Mouse (Mus musculus) neural tube, embryonic 11.5 days (tissue): ENCODE measurements around the gene Mical2. TPM values are rescaled to one million over a fixed set of nuclear protein-coding genes. Genes with fewer than 3 reads are reported as not detected.

ENCODE experiments used
- ATAC-seq: fragments of 200-750 bp; cut with Nextera tagmentation; 2 replicates; pipeline ENCODE4 v1.8.0; 2017; ENCODE audit warnings: moderate number of reproducible peaks, mild to moderate bottlenecking, moderate TSS enrichment, moderate library complexity; ENCODE audit not compliant: insufficient read depth, low FRiP score, low TSS enrichment
- DNase-seq: peaks from one replicate; pipeline ENCODE4 v3.0.0-alpha.2; 2015; ENCODE audit warnings: low spot score
- H3K27ac ChIP-seq: fragments of 300-500 bp; sonication (generic); 2 replicates; pipeline ENCODE4 v1.5.1; 2014; ENCODE audit warnings: low read depth, mild to moderate bottlenecking, low read length
- H3K27me3 ChIP-seq: fragments of 300-500 bp; sonication (generic); 2 replicates; pipeline ENCODE4 v1.6.1; 2014; ENCODE audit warnings: mild to moderate bottlenecking, low read length, mixed read lengths; ENCODE audit not compliant: control insufficient read depth, insufficient read depth
- H3K36me3 ChIP-seq: fragments of 300-500 bp; sonication (generic); 2 replicates; pipeline ENCODE4 v1.6.1; 2014; ENCODE audit warnings: mild to moderate bottlenecking, low read length, moderate library complexity, mixed read lengths; ENCODE audit not compliant: control insufficient read depth, insufficient read depth
- H3K4me1 ChIP-seq: fragments of 300-500 bp; sonication (generic); 2 replicates; pipeline ENCODE4 v1.6.1; 2014; ENCODE audit warnings: low read length, mixed read lengths; ENCODE audit not compliant: control insufficient read depth, insufficient read depth
- H3K4me2 ChIP-seq: fragments of 300-500 bp; sonication (generic); 2 replicates; pipeline ENCODE4 v1.6.1; 2014; ENCODE audit warnings: low read depth, mild to moderate bottlenecking, moderate library complexity
- H3K4me3 ChIP-seq: fragments of 300-500 bp; sonication (generic); 2 replicates; pipeline ENCODE4 v1.5.1; 2014; ENCODE audit warnings: low read depth, low read length
- H3K9ac ChIP-seq: fragments of 300-500 bp; sonication (generic); 2 replicates; pipeline ENCODE4 v1.6.1; 2014; ENCODE audit warnings: mild to moderate bottlenecking, low read length
- H3K9me3 ChIP-seq: fragments of 300-500 bp; sonication (generic); 2 replicates; pipeline ENCODE4 v1.6.1; 2016; ENCODE audit warnings: low read length; ENCODE audit not compliant: control insufficient read depth
- WGBS: fragments of 180-500 bp; shearing (Covaris S2); extraction: QIAGEN DNeasy Blood & Tissue Kit; methylation state at CpG from one replicate; pipeline ENCODE4 v1.1.7; 2014; 5-methylcytosine and 5-hydroxymethylcytosine counted together
- polyA plus RNA-seq: library from polyadenylated mRNA; unstranded; fragments of >200 nt; fragmentation: Nextera tagmentation; extraction: Ambion mirVana; gene quantifications from 2 replicates; pipeline ENCODE4 v1.2.1, GENCODE M21; 2014

Mical2 gene
- polyA plus RNA-seq, 1 experiment from 2014 or later: 1.6 TPM

DNA sequence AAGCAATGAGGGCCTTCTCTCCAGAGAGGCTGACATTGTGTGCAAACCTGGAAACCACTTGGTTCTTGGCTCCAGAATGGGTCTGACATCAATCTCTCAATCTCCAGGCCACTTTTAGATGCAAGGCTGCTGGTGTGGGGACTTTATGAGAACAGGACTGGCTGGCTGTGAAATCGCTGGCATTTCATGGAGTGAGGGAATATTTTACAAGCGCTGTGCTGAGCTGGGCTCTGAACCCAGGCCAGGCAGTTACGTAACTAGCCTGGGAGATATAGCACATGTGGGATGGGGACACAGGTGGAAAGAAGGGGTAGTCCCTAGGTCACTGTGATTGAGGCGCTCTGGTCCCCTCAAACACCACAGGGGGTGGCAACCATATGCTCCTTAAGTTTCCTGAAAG is 33.4 kb upstream of the Mical2 start:
- Histone ChIP-seq H3K36me3 (no peaks in the 10 kb centered on the region), H3K27me3 (no peaks in the 10 kb centered on the region), H3K4me1 (no peaks in the 10 kb centered on the region), H3K4me3 (no peak overlapping the region), H3K9ac (no peak overlapping the region), H3K9me3 (no peaks in the 10 kb centered on the region), H3K27ac (no peak overlapping the region), H3K4me2 (no peak overlapping the region)
- WGBS: 75% methylated on average over 4 of the region's 4 CpGs
- DNase-seq: no peak
- ATAC-seq: no peak

DNA sequence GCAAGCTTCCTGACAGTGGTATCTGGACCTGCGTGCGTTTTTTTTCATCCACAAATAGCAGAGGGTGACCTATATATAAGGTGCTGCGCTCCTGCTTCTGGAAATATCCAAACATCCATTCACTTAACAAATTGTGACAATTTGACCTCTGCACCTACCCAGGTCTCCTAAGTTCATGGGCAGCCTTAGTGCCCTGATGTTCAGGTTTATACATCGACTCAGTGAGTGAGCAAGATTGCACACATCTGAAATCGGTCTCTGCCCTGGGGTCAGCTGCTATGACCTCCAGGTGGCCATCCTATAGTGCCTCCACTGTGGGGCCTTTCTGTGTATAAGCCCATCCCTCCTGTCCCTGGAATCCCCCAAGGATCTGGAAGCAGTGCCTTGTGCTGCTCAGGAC is 32.9 kb upstream of the Mical2 start:
- H3K4me1 ChIP-seq: no peaks in the 10 kb centered on the region
- no peaks in the 10 kb centered on the region for H3K9me3 ChIP-seq
- H3K36me3 ChIP-seq: no peaks in the 10 kb centered on the region
- WGBS: 82% methylated on average over 5 of the region's 5 CpGs
- ATAC-seq (no peak), DNase-seq (no peak)
- no peak overlapping the region for H3K4me2 ChIP-seq
- H3K9ac ChIP-seq: no peak overlapping the region
- H3K27ac ChIP-seq: no peak overlapping the region
- H3K4me3 ChIP-seq: no peak overlapping the region
- H3K27me3 ChIP-seq: no peaks in the 10 kb centered on the region

DNA sequence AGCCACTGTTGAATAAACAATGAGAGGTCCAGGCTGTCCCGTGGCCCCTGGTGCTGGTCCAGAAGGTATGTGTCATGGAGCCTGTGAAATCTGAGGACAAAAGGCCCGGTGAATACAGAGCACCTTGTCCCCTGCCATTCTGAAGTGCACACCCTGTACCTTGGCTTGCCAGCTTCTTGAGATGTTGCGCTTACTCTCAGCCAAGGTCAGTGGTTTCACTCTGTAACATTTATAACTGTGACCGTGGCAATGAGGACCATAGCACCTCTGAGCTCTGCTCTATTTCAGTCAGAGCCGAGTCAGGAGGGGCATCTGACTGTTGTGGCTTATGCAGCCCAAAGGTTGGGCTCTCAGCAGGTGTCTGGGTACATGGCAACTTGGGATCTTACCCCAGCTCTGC is 31.4 kb upstream of the Mical2 start:
- Histone ChIP-seq H3K4me3 (no peak overlapping the region), H3K27me3 (no peaks in the 10 kb centered on the region), H3K4me1 (no peaks in the 10 kb centered on the region), H3K36me3 (no peaks in the 10 kb centered on the region), H3K27ac (no peak overlapping the region), H3K9ac (no peak overlapping the region), H3K9me3 (no peaks in the 10 kb centered on the region), H3K4me2 (no peak overlapping the region)
- ATAC-seq (no peak), DNase-seq (no peak)
- 86% methylated on average over 5 of the region's 5 CpGs for WGBS

DNA sequence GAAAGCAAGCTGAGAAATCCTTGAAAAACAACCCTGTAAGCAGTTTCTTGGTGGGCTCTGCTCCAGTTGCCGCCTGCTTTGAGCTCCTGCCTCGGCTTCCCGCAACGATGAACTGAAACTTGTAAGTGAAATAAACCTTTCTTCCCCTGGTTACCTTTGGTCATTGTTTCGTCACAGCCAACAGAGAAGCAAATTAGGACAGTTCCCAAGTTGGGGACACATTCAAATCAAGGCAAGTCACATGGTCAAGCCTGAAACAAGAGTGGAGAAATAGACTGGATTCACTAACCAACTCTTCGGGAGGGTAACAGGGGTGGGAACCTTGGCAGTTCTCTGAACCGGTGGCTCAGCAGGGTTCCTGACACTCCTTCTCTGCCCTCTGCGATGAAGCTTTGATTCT is 28.2 kb upstream of the Mical2 start:
- H3K9me3 ChIP-seq: no peaks in the 10 kb centered on the region
- no peaks in the 10 kb centered on the region for H3K4me1 ChIP-seq
- DNase-seq: no peak
- no peaks in the 10 kb centered on the region for H3K27me3 ChIP-seq
- H3K36me3 ChIP-seq: no peaks in the 10 kb centered on the region
- H3K9ac ChIP-seq: no peak overlapping the region
- H3K4me3 ChIP-seq: no peak overlapping the region
- H3K27ac ChIP-seq: no peak overlapping the region
- ATAC-seq: no peak
- WGBS: 70% methylated on average over 8 of the region's 8 CpGs
- no peak overlapping the region for H3K4me2 ChIP-seq

DNA sequence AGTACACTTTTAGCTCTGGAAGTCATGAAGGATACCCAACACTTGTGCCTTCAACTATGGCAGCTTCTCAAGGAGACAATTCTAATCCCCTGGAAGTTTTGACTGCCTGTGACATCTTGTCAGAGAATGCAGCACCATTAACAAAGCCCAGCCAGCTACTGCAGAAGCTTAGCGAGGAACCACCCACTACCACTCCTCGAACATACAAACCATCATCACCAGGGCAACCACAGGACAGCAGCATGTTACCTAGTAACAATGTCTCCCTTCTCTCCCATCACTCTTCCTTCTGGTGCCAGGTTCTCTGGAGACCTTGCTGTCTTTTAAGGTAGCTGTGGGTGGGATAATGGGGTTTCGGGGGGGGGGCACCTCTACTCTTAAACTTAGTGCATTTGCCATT is 26.3 kb upstream of the Mical2 start:
- H3K4me3 ChIP-seq: no peak overlapping the region
- ATAC-seq (no peak), DNase-seq (no peak)
- no peak overlapping the region for H3K9ac ChIP-seq
- H3K27me3 ChIP-seq: no peaks in the 10 kb centered on the region
- H3K27ac ChIP-seq: no peak overlapping the region
- WGBS: 70% methylated on average over 3 of the region's 3 CpGs
- no peak overlapping the region for H3K4me2 ChIP-seq
- H3K9me3 ChIP-seq: no peaks in the 10 kb centered on the region
- no peaks in the 10 kb centered on the region for H3K36me3 ChIP-seq
- H3K4me1 ChIP-seq: no peaks in the 10 kb centered on the region

DNA sequence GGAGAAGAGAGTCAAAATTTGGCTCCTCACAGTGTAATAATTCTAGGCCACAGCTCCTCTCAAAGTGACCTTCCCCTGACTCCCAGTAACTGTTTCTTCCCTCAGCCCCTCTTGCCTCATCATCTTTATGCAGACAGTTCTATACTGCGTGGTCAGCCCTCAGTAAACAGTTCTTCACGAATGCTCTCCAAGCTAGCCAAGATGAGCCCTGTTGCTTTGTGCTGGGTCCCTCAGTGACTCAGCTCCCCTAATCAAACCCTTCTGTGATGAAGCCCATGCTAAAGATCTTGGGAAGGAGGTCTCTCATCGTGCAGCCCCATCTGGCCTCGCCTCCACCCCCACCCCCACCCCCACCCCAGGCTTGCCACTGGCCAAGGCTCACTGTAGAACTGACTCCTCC is 24.9 kb upstream of the Mical2 start:
- 52% methylated on average over 4 of the region's 4 CpGs for WGBS
- Histone ChIP-seq H3K4me3 (no peak overlapping the region), H3K9ac (no peak overlapping the region), H3K27me3 (no peaks in the 10 kb centered on the region), H3K4me2 (no peak overlapping the region), H3K27ac (no peak overlapping the region), H3K9me3 (no peaks in the 10 kb centered on the region), H3K4me1 (no peaks in the 10 kb centered on the region), H3K36me3 (no peaks in the 10 kb centered on the region)
- DNase-seq (no peak), ATAC-seq (no peak)

DNA sequence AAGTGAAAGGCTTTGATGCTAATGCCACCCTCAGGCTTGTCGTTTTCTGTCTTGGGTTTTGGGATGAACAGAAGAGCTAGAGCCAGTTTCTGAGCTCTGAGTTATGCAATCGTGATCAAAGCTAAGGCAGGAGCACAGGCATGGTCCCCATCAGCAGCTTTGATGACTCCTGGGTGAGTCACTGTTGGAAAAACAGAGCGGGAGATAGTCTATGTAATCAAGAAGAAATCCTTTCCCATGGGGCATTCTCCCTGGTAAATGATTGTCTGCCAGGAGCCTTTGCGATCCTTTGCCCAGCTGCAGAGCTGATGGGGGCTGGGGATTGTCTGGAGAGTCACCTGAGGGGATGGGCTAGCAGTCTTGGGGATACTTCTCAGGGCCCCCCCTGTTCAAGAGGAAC is 23.5 kb upstream of the Mical2 start:
- no peak for ATAC-seq

DNA sequence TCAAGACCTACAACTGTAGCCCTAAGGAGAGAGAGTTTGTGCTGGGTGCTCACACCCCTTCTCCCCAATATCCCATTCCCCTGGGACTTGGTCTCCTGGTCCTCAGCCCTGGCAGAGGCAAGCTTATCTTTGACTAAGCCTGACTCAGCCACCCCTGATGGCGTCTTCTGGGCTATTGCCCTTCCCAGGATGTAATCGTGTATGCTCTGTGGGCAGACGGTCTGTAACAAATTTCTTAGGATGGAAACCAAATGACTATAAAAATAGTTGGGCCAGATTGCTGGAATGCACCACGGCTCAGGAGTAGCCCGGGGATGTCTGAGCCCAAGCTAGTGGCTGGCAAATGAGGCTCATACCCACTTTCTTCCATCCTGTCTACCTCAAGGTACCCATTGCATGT is 22.8 kb upstream of the Mical2 start:
- no peak for DNase-seq
- no peak overlapping the region for H3K27ac ChIP-seq
- ATAC-seq: no peak
- 81% methylated on average over 5 of the region's 5 CpGs for WGBS
- H3K9ac ChIP-seq: no peak overlapping the region
- no peaks in the 10 kb centered on the region for H3K4me1 ChIP-seq
- no peak overlapping the region for H3K4me2 ChIP-seq
- H3K9me3 ChIP-seq: no peaks in the 10 kb centered on the region
- H3K4me3 ChIP-seq: no peak overlapping the region
- H3K36me3 ChIP-seq: no peaks in the 10 kb centered on the region
- H3K27me3 ChIP-seq: no peaks in the 10 kb centered on the region

More for the DNA sequence above, 23.5 kb upstream of the Mical2 start:
- H3K4me1 ChIP-seq: no peaks in the 10 kb centered on the region
- no peaks in the 10 kb centered on the region for H3K36me3 ChIP-seq
- no peaks in the 10 kb centered on the region for H3K27me3 ChIP-seq
- H3K9me3 ChIP-seq: no peaks in the 10 kb centered on the region
- 65% methylated on average over 4 of the region's 4 CpGs for WGBS
- H3K27ac ChIP-seq: no peak overlapping the region
- H3K9ac ChIP-seq: no peak overlapping the region
- DNase-seq: no peak
- H3K4me3 ChIP-seq: no peak overlapping the region
- H3K4me2 ChIP-seq: no peak overlapping the region

DNA sequence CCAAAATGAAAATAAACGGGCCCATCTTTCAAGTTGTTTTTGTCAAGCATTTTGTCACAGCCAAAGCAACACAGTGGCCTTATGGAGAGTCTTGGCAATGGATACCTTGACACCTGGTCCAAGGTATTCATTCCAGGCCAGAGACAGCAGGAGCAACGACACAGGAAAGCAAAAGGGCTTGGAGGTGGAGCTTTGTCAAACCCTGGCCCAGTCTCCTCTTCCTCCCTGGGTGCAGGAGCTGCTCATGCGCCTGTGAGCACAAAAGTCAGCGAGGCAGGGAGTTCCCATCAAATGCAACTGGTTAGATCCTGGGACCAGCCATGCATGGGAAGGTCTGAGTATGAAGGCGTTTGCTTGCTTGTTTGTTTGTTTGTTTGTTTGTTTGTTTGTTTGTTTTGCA is 21.7 kb upstream of the Mical2 start:
- Histone ChIP-seq H3K4me2 (no peak overlapping the region), H3K27me3 (no peaks in the 10 kb centered on the region), H3K36me3 (no peaks in the 10 kb centered on the region), H3K27ac (no peak overlapping the region), H3K9me3 (no peaks in the 10 kb centered on the region), H3K4me3 (no peak overlapping the region), H3K4me1 (no peaks in the 10 kb centered on the region), H3K9ac (no peak overlapping the region)
- ATAC-seq: no peak
- 77% methylated on average over 5 of the region's 5 CpGs for WGBS
- DNase-seq: no peak
